Mouse (Mus musculus) urinary bladder, postnatal 14 days (tissue): ENCODE data around the gene Crtac1.

Experiments used
- DNase-seq: peaks from one replicate; pipeline ENCODE4 v3.0.0; 2021; ENCODE audit warnings: low spot score

The Crtac1 gene

GRCm38 (mm10) chr19:42237602-42238340 is 193.8 kb downstream of the Crtac1 start:
- no peak for DNase-seq
